Mouse (Mus musculus) small intestine, adult 2 months (tissue): ENCODE measurements around the gene Cd200r1. TPM values are rescaled to one million over a fixed set of nuclear protein-coding genes. Genes with fewer than 3 reads are reported as not detected.
"Not testable (repeated sequence)": the region's sequence is repeated elsewhere in the genome, so short reads cannot be mapped to it uniquely, and the experiment has no call there.

Source experiments
- H3K27ac ChIP-seq: fragments of 200-500 bp; 2 replicates; pipeline ENCODE4 v1.5.1; 2012; ENCODE audit warnings: low read depth, low read length, control low read depth, inconsistent platforms; ENCODE audit not compliant: insufficient read depth
- H3K27me3 ChIP-seq: fragments of 200-500 bp; 2 replicates; pipeline ENCODE4 v1.6.1; 2012; ENCODE audit warnings: mild to moderate bottlenecking, moderate library complexity, low read length, inconsistent platforms; ENCODE audit not compliant: control insufficient read depth, insufficient read depth
- H3K36me3 ChIP-seq: fragments of 200-500 bp; 2 replicates; pipeline ENCODE4 v1.6.1; 2012; ENCODE audit warnings: mild to moderate bottlenecking, low read length, control low read depth, inconsistent platforms; ENCODE audit not compliant: control insufficient read depth, insufficient read depth
- H3K4me1 ChIP-seq: fragments of 200-500 bp; 2 replicates; pipeline ENCODE4 v1.6.1; 2012; ENCODE audit warnings: low read length, inconsistent platforms, mixed read lengths; ENCODE audit not compliant: control insufficient read depth, insufficient read depth, insufficient read length
- H3K4me3 ChIP-seq: fragments of 200-500 bp; 2 replicates; pipeline ENCODE4 v1.5.1; 2012; ENCODE audit warnings: low read depth, mild to moderate bottlenecking, control low read depth, inconsistent platforms, low read length, moderate library complexity
- CTCF ChIP-seq: fragments of 200-500 bp; IDR thresholded peaks from 2 replicates; pipeline ENCODE4 v1.5.1; 2012; ENCODE audit warnings: low read depth, mild to moderate bottlenecking, control low read depth, inconsistent platforms, low read length, moderate library complexity, mixed read lengths; ENCODE audit not compliant: insufficient replicate concordance, insufficient read length; ENCODE audit errors: extremely low read depth
- POLR2A ChIP-seq: fragments of 200-500 bp; IDR thresholded peaks from 2 replicates; pipeline ENCODE4 v1.6.1; 2012; ENCODE audit warnings: low read depth, mild to moderate bottlenecking, control low read depth, inconsistent platforms, low read length, moderate library complexity
- WGBS: fragments of 180-500 bp; shearing (Covaris S2); methylation state at CpG from one replicate; pipeline ENCODE4 v1.1.7; 2018; 5-methylcytosine and 5-hydroxymethylcytosine counted together
- polyA plus RNA-seq: library from polyadenylated mRNA; depleted of rRNA; stranded (reverse); fragments of >200 nt; gene quantifications from 2 replicates; pipeline ENCODE4 v1.2.3, GENCODE M21; 2012; rRNA removed

Cd200r1 gene
- polyA plus RNA-seq, 1 experiment = 0.68 TPM

GRCm38 (mm10) chr16:44818010-44818409, 52.5 kb downstream of the Cd200r1 start:
- H3K4me3 ChIP-seq = no peak overlapping the region
- TF ChIP-seq CTCF = no peak
- TF ChIP-seq POLR2A = no peak
- 32% methylated on average over 1 of the region's 1 CpGs for WGBS
- no peaks in the 10 kb centered on the region for H3K4me1 ChIP-seq
- H3K27me3 ChIP-seq = no peaks in the 10 kb centered on the region
- H3K27ac ChIP-seq = no peak overlapping the region
- no peaks in the 10 kb centered on the region for H3K36me3 ChIP-seq

GRCm38 (mm10) chr16:44820545-44820944, 55.0 kb downstream of the Cd200r1 start:
- no peaks in the 10 kb centered on the region for H3K36me3 ChIP-seq
- no peak for TF ChIP-seq CTCF
- no peak for TF ChIP-seq POLR2A
- H3K4me3 ChIP-seq = no peak overlapping the region
- no peaks in the 10 kb centered on the region for H3K4me1 ChIP-seq
- 76% methylated on average over 4 of the region's 4 CpGs for WGBS
- H3K27ac ChIP-seq = no peak overlapping the region
- H3K27me3 ChIP-seq = no peaks in the 10 kb centered on the region

- H3K27me3 ChIP-seq = no peaks in the 10 kb centered on the region
- no peak overlapping the region for H3K27ac ChIP-seq
- no peaks in the 10 kb centered on the region for H3K36me3 ChIP-seq
- WGBS = 61% methylated on average over 3 of the region's 3 CpGs
- no peak overlapping the region for H3K4me3 ChIP-seq
- TF ChIP-seq POLR2A = no peak
- TF ChIP-seq CTCF = no peak
- H3K4me1 ChIP-seq = no peaks in the 10 kb centered on the region
These were observed 66.8 kb downstream of the Cd200r1 start for GRCm38 (mm10) chr16:44832286-44832685.

DNA sequence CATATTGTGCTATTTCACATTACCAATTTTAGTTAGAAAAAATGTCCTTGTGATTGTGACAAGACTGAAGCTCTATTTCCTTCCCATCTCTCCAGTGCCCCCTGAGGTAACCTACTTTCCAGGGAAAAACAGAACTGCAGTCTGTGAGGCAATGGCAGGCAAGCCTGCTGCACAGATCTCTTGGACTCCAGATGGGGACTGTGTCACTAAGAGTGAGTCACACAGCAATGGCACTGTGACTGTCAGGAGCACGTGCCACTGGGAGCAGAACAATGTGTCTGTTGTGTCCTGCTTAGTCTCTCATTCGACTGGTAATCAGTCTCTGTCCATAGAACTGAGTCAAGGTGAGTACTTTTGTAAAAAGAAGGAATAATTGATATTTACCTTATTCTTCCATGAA, 67.7 kb downstream of the Cd200r1 start:
- H3K4me1 ChIP-seq, H3K27me3 ChIP-seq, H3K4me3 ChIP-seq, H3K36me3 ChIP-seq, H3K27ac ChIP-seq: not testable (repeated sequence)
- WGBS = 19% methylated on average over 2 of the region's 2 CpGs

Other genes with a start within 250 kb of the Cd200r1 start
- 3.0 and 3.5 TPM in 2 replicates for gene Boc, start 206.8 kb upstream of the Cd200r1 start, polyA plus RNA-seq
- gene Nepro, start 41.4 kb upstream of the Cd200r1 start, polyA plus RNA-seq = 1.3 and 2.1 TPM in 2 replicates
- gene Gtpbp8, start 19.4 kb upstream of the Cd200r1 start, polyA plus RNA-seq = 1.7 and 6.1 TPM in 2 replicates
- 0.96 and 1.3 TPM in 2 replicates for gene Cd200r4, start 46.0 kb downstream of the Cd200r1 start, polyA plus RNA-seq
- 0.14 and 0.23 TPM in 2 replicates for gene Cd200r2, start 101.4 kb downstream of the Cd200r1 start, polyA plus RNA-seq
- not detected in 2 replicates for gene Cd200r3, start 177.9 kb downstream of the Cd200r1 start, polyA plus RNA-seq